Mouse (Mus musculus): ENCODE measurements around the gene Slc44a2. TPM values are rescaled to one million over a fixed set of nuclear protein-coding genes. Genes with fewer than 3 reads are reported as not detected.
A peak's percentile ranks its signal among the peaks of the same experiment; 100 is the strongest.

The Slc44a2 gene
- polyA plus RNA-seq, 1 experiment from 2014 or later, result 85.2 TPM

GRCm38 (mm10) chr9:21368131-21368584 is 47.7 kb downstream of the Slc44a2 start:
- H3K4me1 ChIP-seq, result peaks cover 21% of the 10 kb centered on the region
- H3K36me3 ChIP-seq, result peaks cover 5% of the 10 kb centered on the region; the same call in 1 of the 2 replicates
- peak overlapping the region; percentile 90 for H3K9ac ChIP-seq
- peak overlapping the region; percentile 81 for H3K4me2 ChIP-seq (replicated peaks)
- no peaks in the 10 kb centered on the region for H3K27me3 ChIP-seq (replicated peaks)
- H3K27ac ChIP-seq, result peak overlapping the region; percentile 72
- peak overlapping the region; percentile 90 for H3K4me3 ChIP-seq
- WGBS, result under 1% methylated on average over 38 of the region's 38 CpGs
- no peaks in the 10 kb centered on the region for H3K9me3 ChIP-seq
- peak; percentile 72 for ATAC-seq (ENCODE audit: low FRiP score, low read depth)

DNA sequence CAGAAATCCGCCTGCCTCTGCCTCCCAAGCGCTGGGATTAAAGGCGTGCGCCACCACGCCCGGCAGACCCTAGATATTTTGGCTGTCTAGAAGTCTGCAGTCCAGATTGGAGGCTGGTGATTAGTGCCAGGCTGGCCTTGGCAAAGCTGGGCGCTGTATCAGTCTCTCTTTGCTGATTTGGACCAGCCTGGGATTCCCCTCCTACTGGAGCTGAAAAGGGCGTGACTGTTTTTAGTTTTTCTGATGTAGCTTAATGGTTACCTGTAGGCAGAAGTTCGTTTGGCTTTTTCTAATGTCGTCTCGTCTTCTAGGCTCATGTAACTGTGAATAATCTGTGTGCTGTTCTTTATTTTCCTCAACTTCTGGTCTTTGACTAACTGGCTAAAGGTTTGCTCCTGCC is 48.6 kb downstream of the Slc44a2 start:
- Histone ChIP-seq H3K27ac (no peak overlapping the region), H3K36me3 (peaks cover 5% of the 10 kb centered on the region; the same call in 1 of the 2 replicates), H3K4me2 (replicated peaks) (peak overlapping the region; percentile 81), H3K27me3 (replicated peaks) (no peaks in the 10 kb centered on the region), H3K9ac (peak overlapping the region; percentile 90), H3K9me3 (no peaks in the 10 kb centered on the region), H3K4me3 (peak overlapping the region; percentile 90), H3K4me1 (peaks cover 21% of the 10 kb centered on the region)
- 72% methylated on average over 11 of the region's 11 CpGs for WGBS
- no peak for ATAC-seq (ENCODE audit: low FRiP score, low read depth)

GRCm38 (mm10) chr9:21370876-21371275 is 50.4 kb downstream of the Slc44a2 start:
- ATAC-seq (ENCODE audit: low FRiP score, low read depth), result no peak
- H3K27me3 ChIP-seq (replicated peaks), result no peaks in the 10 kb centered on the region
- H3K27ac ChIP-seq, result no peak overlapping the region
- H3K9ac ChIP-seq, result no peak overlapping the region
- H3K36me3 ChIP-seq, result peaks cover 10% of the 10 kb centered on the region; the same call in 1 of the 2 replicates
- peaks cover 27% of the 10 kb centered on the region for H3K4me1 ChIP-seq
- H3K4me2 ChIP-seq (replicated peaks), result peak overlapping the region; percentile 34
- 86% methylated on average over 2 of the region's 2 CpGs for WGBS
- H3K4me3 ChIP-seq, result no peak overlapping the region
- H3K9me3 ChIP-seq, result no peaks in the 10 kb centered on the region

DNA sequence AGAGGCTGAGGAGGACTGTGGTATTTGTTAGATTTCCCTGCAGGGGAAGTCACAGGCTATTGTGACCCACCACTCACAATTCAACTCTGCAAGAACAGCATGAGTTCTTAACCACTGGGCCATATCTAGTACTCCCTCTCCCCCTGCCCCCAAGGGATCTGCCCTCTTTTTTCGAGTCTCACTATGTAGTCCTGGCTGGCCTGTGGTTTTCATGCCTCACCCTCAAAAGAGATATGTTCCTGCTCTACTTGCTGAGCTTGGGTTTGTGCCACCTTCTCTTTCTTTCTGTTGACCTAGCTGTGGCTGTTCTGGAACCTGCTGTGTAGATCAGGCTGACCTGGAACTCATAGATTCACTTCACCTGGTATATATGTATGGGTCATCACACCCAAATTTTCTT is 52.0 kb downstream of the Slc44a2 start:
- Histone ChIP-seq H3K4me3 (no peak overlapping the region), H3K9ac (no peak overlapping the region), H3K27me3 (replicated peaks) (no peaks in the 10 kb centered on the region), H3K9me3 (no peaks in the 10 kb centered on the region), H3K27ac (no peak overlapping the region), H3K4me1 (peaks cover 27% of the 10 kb centered on the region), H3K4me2 (replicated peaks) (no peak overlapping the region), H3K36me3 (peaks cover 10% of the 10 kb centered on the region; the same call in 1 of the 2 replicates)
- no peak for ATAC-seq (ENCODE audit: low FRiP score, low read depth)
- 80% methylated on average over 1 of the region's 1 CpGs for WGBS

- H3K4me1 ChIP-seq, result peaks cover 12% of the 10 kb centered on the region; the same call in 1 of the 2 replicates
- H3K36me3 ChIP-seq, result peaks cover 5% of the 10 kb centered on the region
- no peak overlapping the region for H3K27ac ChIP-seq
- H3K9me3 ChIP-seq, result no peaks in the 10 kb centered on the region
- 89% methylated on average over 3 of the region's 3 CpGs for WGBS
- H3K4me3 ChIP-seq, result no peak overlapping the region
- H3K27me3 ChIP-seq (replicated peaks), result no peaks in the 10 kb centered on the region
- H3K9ac ChIP-seq, result no peak overlapping the region
- no peak for ATAC-seq (ENCODE audit: low FRiP score, low read depth)
- H3K4me2 ChIP-seq (replicated peaks), result no peak overlapping the region
Measured at GRCm38 (mm10) chr9:21379195-21379594, 58.7 kb downstream of the Slc44a2 start.

DNA sequence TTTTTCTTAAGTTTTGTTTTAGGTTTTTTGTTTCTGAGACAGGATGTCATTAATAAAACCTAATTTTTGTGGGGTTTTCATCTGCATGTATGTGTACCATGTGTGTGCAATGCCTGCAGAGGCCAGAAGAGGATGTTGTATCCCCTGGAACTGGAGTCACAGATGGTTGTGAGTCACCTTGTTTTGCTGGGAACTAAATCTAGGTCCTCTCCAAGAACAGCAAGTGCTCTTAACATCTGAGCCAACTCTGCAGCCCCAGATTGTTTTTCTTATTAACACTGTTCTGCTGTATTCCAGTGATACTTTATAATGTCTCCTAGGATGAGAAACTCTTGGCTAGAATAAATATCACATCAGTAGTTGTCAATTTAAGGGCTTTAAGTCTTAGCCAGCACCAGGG is 60.4 kb downstream of the Slc44a2 start:
- Histone ChIP-seq H3K27me3 (replicated peaks) (no peaks in the 10 kb centered on the region), H3K9me3 (no peaks in the 10 kb centered on the region), H3K36me3 (no peaks in the 10 kb centered on the region; the same call in 1 of the 2 replicates), H3K4me3 (no peak overlapping the region), H3K9ac (no peak overlapping the region), H3K4me1 (peaks cover 6% of the 10 kb centered on the region; the same call in 1 of the 2 replicates), H3K4me2 (replicated peaks) (no peak overlapping the region), H3K27ac (no peak overlapping the region)
- ATAC-seq (ENCODE audit: low FRiP score, low read depth), result no peak

GRCm38 (mm10) chr9:21383966-21384365 is 63.5 kb downstream of the Slc44a2 start:
- 0 out of 2 replicates have a peak, but pooled peaks cover 2% of the 10 kb centered on the region for H3K4me1 ChIP-seq
- H3K4me2 ChIP-seq (replicated peaks), result no peak overlapping the region
- H3K36me3 ChIP-seq, result peaks cover 11% of the 10 kb centered on the region
- no peak overlapping the region for H3K27ac ChIP-seq
- no peaks in the 10 kb centered on the region for H3K9me3 ChIP-seq
- no peak overlapping the region for H3K9ac ChIP-seq
- no peak overlapping the region for H3K4me3 ChIP-seq
- no peaks in the 10 kb centered on the region for H3K27me3 ChIP-seq (replicated peaks)
- ATAC-seq (ENCODE audit: low FRiP score, low read depth), result no peak

GRCm38 (mm10) chr9:21392646-21393175 is 72.2 kb downstream of the Slc44a2 start:
- ATAC-seq (ENCODE audit: low FRiP score, low read depth), result no peak
- Histone ChIP-seq H3K4me2 (replicated peaks) (no peak overlapping the region), H3K27me3 (replicated peaks) (no peaks in the 10 kb centered on the region), H3K36me3 (peaks cover 87% of the 10 kb centered on the region), H3K27ac (no peak overlapping the region), H3K9me3 (no peaks in the 10 kb centered on the region), H3K4me1 (no peaks in the 10 kb centered on the region), H3K9ac (no peak overlapping the region), H3K4me3 (no peak overlapping the region)
- 94% methylated on average over 10 of the region's 10 CpGs for WGBS

- WGBS, result 89% methylated on average over 3 of the region's 3 CpGs
- no peak overlapping the region for H3K27ac ChIP-seq
- H3K4me3 ChIP-seq, result no peak overlapping the region
- H3K9ac ChIP-seq, result no peak overlapping the region
- no peak for ATAC-seq (ENCODE audit: low FRiP score, low read depth)
- H3K27me3 ChIP-seq (replicated peaks), result no peaks in the 10 kb centered on the region
- peaks cover 95% of the 10 kb centered on the region for H3K36me3 ChIP-seq
- no peaks in the 10 kb centered on the region for H3K4me1 ChIP-seq
- H3K4me2 ChIP-seq (replicated peaks), result no peak overlapping the region
- no peaks in the 10 kb centered on the region for H3K9me3 ChIP-seq
Measured at GRCm38 (mm10) chr9:21395692-21396091, 75.2 kb downstream of the Slc44a2 start.

DNA sequence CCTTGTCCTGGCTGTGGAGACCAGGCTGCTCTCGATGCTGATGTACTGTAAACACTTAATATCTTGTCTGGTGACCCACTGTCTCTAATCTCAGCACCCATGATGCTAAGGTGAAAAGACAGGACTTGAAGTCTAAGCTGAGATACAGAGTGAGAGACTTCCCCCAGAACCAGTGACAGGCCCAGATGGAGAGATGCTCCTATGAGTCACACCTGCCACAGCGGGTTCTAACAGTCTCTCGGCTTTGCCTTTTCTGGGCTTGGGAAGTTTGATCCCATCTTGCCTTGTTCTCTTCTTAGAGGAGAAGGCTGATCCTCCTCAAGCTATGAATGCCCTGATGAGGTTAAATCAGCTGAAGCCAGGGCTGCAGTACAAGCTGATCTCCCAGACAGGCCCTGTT is 76.7 kb downstream of the Slc44a2 start:
- no peak for ATAC-seq (ENCODE audit: low FRiP score, low read depth)
- no peaks in the 10 kb centered on the region for H3K9me3 ChIP-seq
- no peak overlapping the region for H3K4me2 ChIP-seq (replicated peaks)
- no peaks in the 10 kb centered on the region for H3K4me1 ChIP-seq
- peaks cover 97% of the 10 kb centered on the region for H3K36me3 ChIP-seq
- H3K9ac ChIP-seq, result no peak overlapping the region
- WGBS, result 98% methylated on average over 3 of the region's 3 CpGs
- no peaks in the 10 kb centered on the region for H3K27me3 ChIP-seq (replicated peaks)
- H3K4me3 ChIP-seq, result no peak overlapping the region
- no peak overlapping the region for H3K27ac ChIP-seq

DNA sequence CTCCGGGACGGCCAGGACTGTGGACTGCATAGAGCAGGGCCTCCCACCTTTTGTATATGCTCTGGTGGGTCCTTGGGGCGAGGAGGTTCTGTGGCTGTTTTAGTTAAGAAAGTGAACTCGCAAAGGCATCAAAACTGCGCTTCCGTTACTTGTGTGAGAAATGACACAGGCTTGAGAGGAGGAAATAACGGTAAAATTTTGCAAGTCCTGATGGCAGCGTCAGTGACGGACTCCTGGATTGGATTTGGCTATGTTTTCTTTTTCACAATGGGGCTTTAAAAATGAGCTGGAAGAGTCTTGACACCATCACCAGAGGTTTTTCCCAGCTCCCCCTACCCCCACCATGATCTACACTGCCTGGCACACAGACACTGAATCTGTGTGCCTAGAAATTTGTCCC is 80.5 kb downstream of the Slc44a2 start:
- ATAC-seq (ENCODE audit: low FRiP score, low read depth), result no peak
- Histone ChIP-seq H3K9me3 (no peaks in the 10 kb centered on the region), H3K4me1 (no peaks in the 10 kb centered on the region), H3K27me3 (replicated peaks) (no peaks in the 10 kb centered on the region), H3K36me3 (peaks cover 98% of the 10 kb centered on the region), H3K9ac (no peak overlapping the region), H3K4me2 (replicated peaks) (no peak overlapping the region), H3K4me3 (no peak overlapping the region), H3K27ac (no peak overlapping the region)
- 95% methylated on average over 9 of the region's 9 CpGs for WGBS

DNA sequence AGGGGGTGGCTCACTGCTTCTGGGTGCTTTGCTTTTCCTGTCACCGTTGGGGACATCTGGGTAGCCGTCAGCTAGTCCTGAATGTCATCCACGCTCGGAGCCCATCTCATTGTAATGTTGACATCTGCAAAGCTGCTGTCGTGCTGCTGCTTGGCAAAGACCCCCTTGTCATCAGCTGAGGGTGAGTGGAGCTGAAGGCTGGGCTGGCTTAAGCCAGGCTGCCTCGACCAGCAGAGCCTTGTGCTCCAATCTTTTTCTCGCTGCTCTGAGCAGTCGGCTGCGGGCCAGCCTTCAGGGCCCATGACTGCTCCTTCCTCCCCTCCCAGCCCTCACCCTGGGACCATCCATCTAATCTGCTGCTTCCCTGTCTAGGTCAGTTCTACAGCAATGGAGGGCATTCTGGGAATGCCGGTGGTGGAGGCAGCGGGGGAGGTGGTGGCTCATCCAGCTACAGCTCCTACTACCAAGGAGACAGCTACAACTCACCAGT is 82.3 kb downstream of the Slc44a2 start:
- no peak for ATAC-seq (ENCODE audit: low FRiP score, low read depth)
- Histone ChIP-seq H3K4me3 (no peak overlapping the region), H3K27me3 (replicated peaks) (no peaks in the 10 kb centered on the region), H3K27ac (no peak overlapping the region), H3K9me3 (no peaks in the 10 kb centered on the region), H3K36me3 (peaks cover 96% of the 10 kb centered on the region), H3K4me1 (no peaks in the 10 kb centered on the region), H3K4me2 (replicated peaks) (no peak overlapping the region), H3K9ac (no peak overlapping the region)
- 88% methylated on average over 11 of the region's 11 CpGs for WGBS

- Histone ChIP-seq H3K27ac (no peak overlapping the region), H3K27me3 (replicated peaks) (no peaks in the 10 kb centered on the region), H3K9me3 (no peaks in the 10 kb centered on the region), H3K36me3 (peaks cover 87% of the 10 kb centered on the region), H3K4me2 (replicated peaks) (no peak overlapping the region), H3K4me1 (no peaks in the 10 kb centered on the region), H3K9ac (no peak overlapping the region), H3K4me3 (no peak overlapping the region)
- 97% methylated on average over 5 of the region's 5 CpGs for WGBS
- ATAC-seq (ENCODE audit: low FRiP score, low read depth), result no peak
Measured at GRCm38 (mm10) chr9:21403745-21404144, 83.2 kb downstream of the Slc44a2 start.

Data from neural tube, embryonic 12.5 days (tissue).